Mouse (Mus musculus): Measurements from ENCODE around the gene Atp6v1g2.

- TF ChIP-seq CTCF (IDR thresholded peaks at IDR 0.05; ENCODE audit: extremely low read depth, insufficient read depth, low read length) (no peak), POLR2A (IDR thresholded peaks at IDR 0.05; ENCODE audit: extremely low read depth, insufficient read depth, low read length) (no peak)
These were observed 45.7 kb downstream of the Atp6v1g2 start for GRCm38 (mm10) chr17:35278957-35279688.
